Mouse (Mus musculus) cortical plate, adult 2 months (tissue): ENCODE measurements around the gene Hist1h2ab.

Experiments
- CTCF ChIP-seq: fragments of 200-500 bp; IDR thresholded peaks from 2 replicates; pipeline ENCODE4 v1.5.1; 2011; ENCODE audit warnings: mild to moderate bottlenecking, control low read depth, low read length; ENCODE audit not compliant: insufficient read depth; ENCODE audit errors: extremely low read depth
- POLR2A ChIP-seq: fragments of 200-500 bp; IDR thresholded peaks from 2 replicates; pipeline ENCODE4 v1.6.1; 2011; ENCODE audit warnings: mild to moderate bottlenecking, low read length, control low read depth; ENCODE audit not compliant: insufficient read depth; ENCODE audit errors: extremely low read depth

GRCm38 (mm10) chr13:23752742-23753172 lies 1.8 kb downstream of the Hist1h2ab start:
- no peak for TF ChIP-seq POLR2A
- TF ChIP-seq CTCF = no peak
